Mouse (Mus musculus) midbrain, embryonic 11.5 days (tissue): Measurements from ENCODE around the gene Pdrg1. TPM values are rescaled to one million over a fixed set of nuclear protein-coding genes. Genes with fewer than 3 reads are reported as not detected.

Experiments used
- ATAC-seq: fragments of 200-750 bp; cut with Nextera tagmentation; 2 replicates; pipeline ENCODE4 v1.8.0; 2017; ENCODE audit warnings: moderate TSS enrichment, moderate library complexity; ENCODE audit not compliant: low FRiP score
- DNase-seq: peaks from one replicate; pipeline ENCODE4 v3.0.0; 2015; ENCODE audit warnings: low spot score; ENCODE audit errors: missing footprints
- H3K27ac ChIP-seq: fragments of 300-500 bp; sonication (generic); 2 replicates; pipeline ENCODE4 v1.5.1; 2014; ENCODE audit warnings: low read depth, low read length
- H3K27me3 ChIP-seq: fragments of 300-500 bp; sonication (generic); 2 replicates; pipeline ENCODE4 v1.6.1; 2014; ENCODE audit warnings: mild to moderate bottlenecking, low read length, moderate library complexity, mixed read lengths; ENCODE audit not compliant: control insufficient read depth, insufficient read depth
- H3K36me3 ChIP-seq: fragments of 300-500 bp; sonication (generic); 2 replicates; pipeline ENCODE4 v1.6.1; 2014; ENCODE audit warnings: mild to moderate bottlenecking, low read length, moderate library complexity, mixed read lengths; ENCODE audit not compliant: control insufficient read depth, insufficient read depth
- H3K4me1 ChIP-seq: fragments of 300-500 bp; sonication (generic); 2 replicates; pipeline ENCODE4 v1.6.1; 2014; ENCODE audit warnings: low read length; ENCODE audit not compliant: control insufficient read depth, insufficient read depth
- H3K4me2 ChIP-seq: fragments of 300-500 bp; sonication (generic); 2 replicates; pipeline ENCODE4 v1.6.1; 2014; ENCODE audit warnings: mild to moderate bottlenecking, moderate library complexity
- H3K4me3 ChIP-seq: fragments of 300-500 bp; sonication (generic); 2 replicates; pipeline ENCODE4 v1.5.1; 2014; ENCODE audit warnings: low read depth, low read length
- H3K9ac ChIP-seq: fragments of 300-500 bp; sonication (generic); 2 replicates; pipeline ENCODE4 v1.6.1; 2014; ENCODE audit warnings: low read length
- H3K9me3 ChIP-seq: fragments of 300-500 bp; sonication (generic); 2 replicates; pipeline ENCODE4 v1.6.1; 2016; ENCODE audit warnings: low read length; ENCODE audit not compliant: control insufficient read depth
- WGBS: fragments of 180-500 bp; shearing (Covaris S2); extraction: QIAGEN DNeasy Blood & Tissue Kit; methylation state at CpG from one replicate; pipeline ENCODE4 v1.1.7; 2014; 5-methylcytosine and 5-hydroxymethylcytosine counted together
- polyA plus RNA-seq: library from polyadenylated mRNA; unstranded; fragments of >200 nt; fragmentation: Nextera tagmentation; extraction: Ambion mirVana; gene quantifications from 2 replicates; pipeline ENCODE4 v1.2.1, GENCODE M21; 2014

Pdrg1 gene
- polyA plus RNA-seq, 1 experiment from 2014 or later, result 83.9 TPM

GRCm38 (mm10) chr2:152997046-152997445 lies 18.2 kb downstream of the Pdrg1 start:
- H3K9me3 ChIP-seq, result no peaks in the 10 kb centered on the region
- ATAC-seq, result no peak
- 76% methylated on average over 4 of the region's 4 CpGs for WGBS

GRCm38 (mm10) chr2:152991529-152991928 lies 23.7 kb downstream of the Pdrg1 start:
- Histone ChIP-seq H3K9ac (no peak overlapping the region), H3K4me1 (no peaks in the 10 kb centered on the region), H3K4me3 (no peak overlapping the region), H3K9me3 (no peaks in the 10 kb centered on the region), H3K27me3 (no peaks in the 10 kb centered on the region), H3K4me2 (no peak overlapping the region), H3K36me3 (no peaks in the 10 kb centered on the region), H3K27ac (no peak overlapping the region)
- 89% methylated on average over 9 of the region's 9 CpGs for WGBS
- DNase-seq, result peak; percentile 26
- ATAC-seq, result no peak

More at GRCm38 (mm10) chr2:152997046-152997445, 18.2 kb downstream of the Pdrg1 start:
- H3K4me2 ChIP-seq, result no peak overlapping the region
- peak; percentile 64 for DNase-seq
- no peak overlapping the region for H3K4me3 ChIP-seq
- no peaks in the 10 kb centered on the region for H3K4me1 ChIP-seq
- H3K36me3 ChIP-seq, result no peaks in the 10 kb centered on the region
- no peak overlapping the region for H3K9ac ChIP-seq
- H3K27me3 ChIP-seq, result no peaks in the 10 kb centered on the region
- H3K27ac ChIP-seq, result no peak overlapping the region

GRCm38 (mm10) chr2:152985582-152985981 lies 29.6 kb downstream of the Pdrg1 start:
- 24% methylated on average over 1 of the region's 1 CpGs for WGBS
- Histone ChIP-seq H3K9me3 (no peaks in the 10 kb centered on the region), H3K4me3 (no peak overlapping the region), H3K27ac (no peak overlapping the region), H3K4me2 (no peak overlapping the region), H3K4me1 (no peaks in the 10 kb centered on the region), H3K36me3 (no peaks in the 10 kb centered on the region), H3K9ac (no peak overlapping the region), H3K27me3 (no peaks in the 10 kb centered on the region)
- DNase-seq (no peak), ATAC-seq (no peak)

- no peak overlapping the region for H3K9ac ChIP-seq
- no peaks in the 10 kb centered on the region for H3K27me3 ChIP-seq
- WGBS, result 67% methylated on average over 3 of the region's 3 CpGs
- ATAC-seq (no peak), DNase-seq (no peak)
- H3K4me1 ChIP-seq, result no peaks in the 10 kb centered on the region
- no peak overlapping the region for H3K27ac ChIP-seq
- no peak overlapping the region for H3K4me2 ChIP-seq
- no peaks in the 10 kb centered on the region for H3K36me3 ChIP-seq
- no peak overlapping the region for H3K4me3 ChIP-seq
- H3K9me3 ChIP-seq, result no peaks in the 10 kb centered on the region
Observed at GRCm38 (mm10) chr2:152976991-152977390, 38.2 kb downstream of the Pdrg1 start.

- Histone ChIP-seq H3K27me3 (no peaks in the 10 kb centered on the region), H3K27ac (no peak overlapping the region), H3K36me3 (no peaks in the 10 kb centered on the region), H3K9me3 (no peaks in the 10 kb centered on the region), H3K4me2 (no peak overlapping the region), H3K4me3 (no peak overlapping the region), H3K4me1 (no peaks in the 10 kb centered on the region), H3K9ac (no peak overlapping the region)
- ATAC-seq, result no peak
- WGBS, result 75% methylated on average over 4 of the region's 4 CpGs
- DNase-seq, result no peak
Observed at GRCm38 (mm10) chr2:152965555-152965954, 49.7 kb downstream of the Pdrg1 start.

GRCm38 (mm10) chr2:152962091-152962793 lies 53.0 kb downstream of the Pdrg1 start, which contains the start of gene Ttll9:
TSS of gene Ttll9 (plus strand) at chr2:152962485.
- Histone ChIP-seq H3K4me1 (no peaks in the 10 kb centered on the region), H3K4me2 (peak within 1 kb of the TSS; percentile 65), H3K27me3 (no peaks in the 10 kb centered on the region), H3K9me3 (no peaks in the 10 kb centered on the region), H3K4me3 (peak within 1 kb of the TSS; percentile 42), H3K27ac (no peak within 1 kb of the TSS), H3K36me3 (no peaks in the 10 kb centered on the region), H3K9ac (peak within 1 kb of the TSS; percentile 26; the same call in 1 of the 2 replicates)
- ATAC-seq (peak; percentile 95), DNase-seq (peak; percentile 98)
- WGBS, result under 1% methylated on average over 34 of the region's 34 CpGs

Other genes with a start within 250 kb of the Pdrg1 start
- 120 and 125 TPM in 2 replicates for gene Bcl2l1, start 183.7 kb downstream of the Pdrg1 start, polyA plus RNA-seq
- gene Tpx2, start 167.5 kb downstream of the Pdrg1 start, polyA plus RNA-seq, result 166 and 187 TPM in 2 replicates
- gene Mylk2, start 104.1 kb downstream of the Pdrg1 start, polyA plus RNA-seq, result not detected in 2 replicates
- gene Foxs1, start 82.2 kb downstream of the Pdrg1 start, polyA plus RNA-seq, result 2.1 and 2.6 TPM in 2 replicates
- gene Dusp15, start 63.7 kb downstream of the Pdrg1 start, polyA plus RNA-seq, result 0.46 and 0.89 TPM in 2 replicates
- 1.1 and 2.0 TPM in 2 replicates for gene Ttll9, start 52.9 kb downstream of the Pdrg1 start, polyA plus RNA-seq
- gene Xkr7, start 16.4 kb upstream of the Pdrg1 start, polyA plus RNA-seq, result 0.40 and 0.52 TPM in 2 replicates
- 1.2 and 2.1 TPM in 2 replicates for gene Ccm2l, start 50.5 kb upstream of the Pdrg1 start, polyA plus RNA-seq
- 2.4 and 2.5 TPM in 2 replicates for gene Hck, start 93.0 kb upstream of the Pdrg1 start, polyA plus RNA-seq
- 80.9 and 85.9 TPM in 2 replicates for gene Tm9sf4, start 145.9 kb upstream of the Pdrg1 start, polyA plus RNA-seq
- gene Tspyl3, start 210.0 kb upstream of the Pdrg1 start, polyA plus RNA-seq, result 6.2 and 6.6 TPM in 2 replicates
- gene Plagl2, start 226.0 kb upstream of the Pdrg1 start, polyA plus RNA-seq, result 31.5 and 35.3 TPM in 2 replicates
- 6.4 and 7.2 TPM in 2 replicates for gene Pofut1, start 226.1 kb upstream of the Pdrg1 start, polyA plus RNA-seq